Mouse (Mus musculus): ENCODE results near the gene Alox12b. TPM values are rescaled to one million over a fixed set of nuclear protein-coding genes. Genes with fewer than 3 reads are reported as not detected.

Alox12b gene
- total RNA-seq, 2 experiments from 2014 or later = 8.7 to 12.2 TPM

- H3K4me3 ChIP-seq = peak within 1 kb of the TSS; percentile 50
- TF ChIP-seq CTCF (conservative IDR thresholded peaks at IDR 0.05) = no peak
- peak within 1 kb of the TSS; percentile 39; the same call in 1 of the 2 replicates for H3K27ac ChIP-seq
- no peak for DNase-seq (ENCODE audit: low spot score in 2 of 2)
Measured at GRCm38 (mm10) chr11:69197743-69198142, 41.0 kb downstream of the Alox12b start, which contains the start of gene Alox8. Gene Alox8 (minus strand): TSS chr11:69197843.

- no peak overlapping the region for H3K27ac ChIP-seq
- no peak for DNase-seq (ENCODE audit: low spot score in 2 of 2)
- no peak for TF ChIP-seq CTCF (conservative IDR thresholded peaks at IDR 0.05)
- H3K4me3 ChIP-seq = no peak overlapping the region
Measured at GRCm38 (mm10) chr11:69199251-69199650, 42.5 kb downstream of the Alox12b start.

GRCm38 (mm10) chr11:69200231-69200630 is 43.4 kb downstream of the Alox12b start:
- DNase-seq (ENCODE audit: low spot score in 2 of 2) = no peak
- no peak for TF ChIP-seq CTCF (conservative IDR thresholded peaks at IDR 0.05)
- Histone ChIP-seq H3K27ac (no peak overlapping the region), H3K4me3 (no peak overlapping the region)

GRCm38 (mm10) chr11:69202469-69203230 is 45.9 kb downstream of the Alox12b start:
- no peak for TF ChIP-seq CTCF (conservative IDR thresholded peaks at IDR 0.05)
- H3K27ac ChIP-seq = no peak overlapping the region
- H3K4me3 ChIP-seq = no peak overlapping the region
- DNase-seq (ENCODE audit: low spot score in 2 of 2) = no peak

GRCm38 (mm10) chr11:69211431-69211830 is 54.6 kb downstream of the Alox12b start:
- Histone ChIP-seq H3K27ac (peak overlapping the region; percentile 82), H3K4me3 (peak overlapping the region; percentile 57)
- no peak for TF ChIP-seq CTCF (conservative IDR thresholded peaks at IDR 0.05)
- DNase-seq (ENCODE audit: low spot score in 2 of 2) = peak; percentile 68 to 80

- no peak for TF ChIP-seq CTCF (conservative IDR thresholded peaks at IDR 0.05)
- Histone ChIP-seq H3K4me3 (no peak overlapping the region), H3K27ac (no peak overlapping the region)
- DNase-seq (ENCODE audit: low spot score in 2 of 2) = no peak
Measured at GRCm38 (mm10) chr11:69217411-69217810, 60.6 kb downstream of the Alox12b start.

GRCm38 (mm10) chr11:69218661-69219060 is 61.9 kb downstream of the Alox12b start:
- no peak for TF ChIP-seq CTCF (conservative IDR thresholded peaks at IDR 0.05)
- Histone ChIP-seq H3K4me3 (no peak overlapping the region), H3K27ac (no peak overlapping the region)
- DNase-seq (ENCODE audit: low spot score in 2 of 2) = no peak

Other genes starting within 250 kb of the Alox12b start
- gene Odf4, start 229.9 kb upstream of the Alox12b start, total RNA-seq (2021) = not detected
- gene Arhgef15, start 199.5 kb upstream of the Alox12b start, total RNA-seq (2021) = 1 to 10 TPM; 9.5 to 9.7 TPM
- 1 to 10 TPM; 5.8 to 6.2 TPM for gene Slc25a35, start 188.9 kb upstream of the Alox12b start, total RNA-seq (2021)
- 10 to 100 TPM; 16.8 to 20.7 TPM for gene Rangrf, start 181.8 kb upstream of the Alox12b start, total RNA-seq (2021)
- gene Pfas, start 148.5 kb upstream of the Alox12b start, total RNA-seq (2021) = 10 to 100 TPM; 27.5 to 27.8 TPM
- 10 to 100 TPM; 40.3 to 43.1 TPM for gene Ctc1, start 141.1 kb upstream of the Alox12b start, total RNA-seq (2021)
- under 1 TPM; 0.54 to 0.79 TPM for gene Aurkb, start 111.3 kb upstream of the Alox12b start, total RNA-seq (2021)
- 10 to 100 TPM; 26.6 to 30.8 TPM for gene Borcs6, start 97.3 kb upstream of the Alox12b start, total RNA-seq (2021)
- gene Tmem107, start 86.2 kb upstream of the Alox12b start, total RNA-seq (2021) = 10 to 100 TPM; 20.3 to 21.6 TPM
- 1,000 to 10,000 TPM in 1 of 2 experiments, 100 to 1,000 TPM in 1; 988 to 1,016 TPM for gene Vamp2, start 68.5 kb upstream of the Alox12b start, total RNA-seq (2021)
- 10 to 100 TPM; 83.4 to 95.2 TPM for gene Per1, start 61.8 kb upstream of the Alox12b start, total RNA-seq (2021)
- gene Hes7, start 36.6 kb upstream of the Alox12b start, total RNA-seq (2021) = 1 to 10 TPM in 1 of 2 experiments, under 1 TPM in 1; 0.79 to 1.0 TPM
- 1 to 10 TPM; 1.4 to 1.5 TPM for gene 9130213A22Rik, start 34.4 kb upstream of the Alox12b start, total RNA-seq (2021)
- gene Aloxe3, start 31.1 kb upstream of the Alox12b start, total RNA-seq (2021) = 10 to 100 TPM in 1 of 2 experiments, 1 to 10 TPM in 1; 7.8 to 11.1 TPM
- 1 to 10 TPM; 7.5 to 8.2 TPM for gene Alox8, start 40.9 kb downstream of the Alox12b start, total RNA-seq (2021)
- gene Gucy2e, start 80.0 kb downstream of the Alox12b start, total RNA-seq (2021) = 1 to 10 TPM; 2.1 to 2.3 TPM
- 10 to 100 TPM; 13.9 to 17.8 TPM for gene Cntrob, start 166.8 kb downstream of the Alox12b start, total RNA-seq (2021)
- gene Trappc1, start 167.0 kb downstream of the Alox12b start, total RNA-seq (2021) = 10 to 100 TPM; 63.0 to 63.5 TPM
- gene Kcnab3, start 169.3 kb downstream of the Alox12b start, total RNA-seq (2021) = 10 to 100 TPM; 20.6 to 26.1 TPM
- gene Rnf227, start 183.5 kb downstream of the Alox12b start, total RNA-seq (2021) = 100 to 1,000 TPM; 110 to 117 TPM
- gene Chd3, start 212.4 kb downstream of the Alox12b start, total RNA-seq (2021) = 100 to 1,000 TPM; 541 to 561 TPM
- 100 to 1,000 TPM; 109 to 127 TPM for gene Naa38, start 238.5 kb downstream of the Alox12b start, total RNA-seq (2021)
- gene Cyb5d1, start 238.6 kb downstream of the Alox12b start, total RNA-seq (2021) = 10 to 100 TPM; 43.6 to 45.0 TPM
- gene Tmem88, start 241.2 kb downstream of the Alox12b start, total RNA-seq (2021) = 1 to 10 TPM; 2.6 to 5.0 TPM

Measured in layer of hippocampus, adult 2 months (tissue).